Mouse (Mus musculus) lung, postnatal 0 days (tissue): ENCODE measurements around the gene Sema4a.

Source experiments
- CTCF ChIP-seq: IDR thresholded peaks from 2 replicates; pipeline ENCODE4 v1.5.1; 2016; ENCODE audit warnings: antibody characterized with exemption, mild to moderate bottlenecking
- EP300 ChIP-seq: IDR thresholded peaks from 2 replicates; pipeline ENCODE4 v1.6.1; 2016; ENCODE audit warnings: antibody characterized with exemption, mild to moderate bottlenecking, control low read depth

DNA sequence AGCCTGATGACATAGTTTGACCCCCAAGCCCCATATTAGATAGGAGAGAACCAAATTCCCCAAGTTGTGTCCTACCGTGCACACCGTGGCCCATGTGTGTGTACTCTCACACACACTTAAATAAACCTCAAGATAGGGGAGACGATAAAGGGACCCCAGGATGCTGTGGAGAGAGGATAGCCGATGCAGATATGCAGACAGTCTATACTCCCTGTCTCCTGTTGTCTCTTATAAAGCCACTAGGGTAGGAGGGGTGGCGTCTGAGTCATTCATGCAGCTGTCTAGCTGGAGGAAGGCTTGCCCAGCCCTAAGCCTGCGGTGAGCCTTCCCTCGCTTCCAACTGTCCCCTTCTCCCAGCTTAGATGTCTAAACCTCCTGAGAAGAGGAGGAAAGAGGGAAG, 39.1 kb upstream of the Sema4a start:
- TF ChIP-seq CTCF (no peak), EP300 (no peak)
